Mouse (Mus musculus): Measurements from ENCODE around the gene Gm10160. TPM values are rescaled to one million over a fixed set of nuclear protein-coding genes. Genes with fewer than 3 reads are reported as not detected.
A peak's percentile ranks its signal among the peaks of the same experiment; 100 is the strongest.

Gm10160 gene
- total and polyA plus RNA-seq, 2 experiments from 2014 or later = not detected

GRCm38 (mm10) chr7:81850171-81850570, 5.4 kb downstream of the Gm10160 start:
- H3K36me3 ChIP-seq (ENCODE audit: insufficient read depth, low read length) = no peaks in the 10 kb centered on the region
- H3K27ac ChIP-seq = no peak overlapping the region
- no peak overlapping the region for H3K9ac ChIP-seq (replicated peaks; ENCODE audit: low read length)
- no peaks in the 10 kb centered on the region for H3K27me3 ChIP-seq (ENCODE audit: insufficient read depth, low read length)
- H3K4me3 ChIP-seq (ENCODE audit: low read length) = no peak overlapping the region
- H3K9me3 ChIP-seq (ENCODE audit: low read length) = no peaks in the 10 kb centered on the region
- TF ChIP-seq CTCF (IDR thresholded peaks at IDR 0.05; ENCODE audit: low read depth) = no peak
- no peak overlapping the region for H3K4me2 ChIP-seq (ENCODE audit: low read depth, low read length)
- 87% methylated on average over 6 of the region's 6 CpGs for WGBS
- DNase-seq (ENCODE audit: low spot score) (no peak), ATAC-seq (no peak)
- no peaks in the 10 kb centered on the region for H3K4me1 ChIP-seq (ENCODE audit: insufficient read depth, low read length)

- TF ChIP-seq CTCF (IDR thresholded peaks at IDR 0.05; ENCODE audit: low read depth) = no peak
- Histone ChIP-seq H3K4me1 (ENCODE audit: insufficient read depth, low read length) (no peaks in the 10 kb centered on the region), H3K4me2 (ENCODE audit: low read depth, low read length) (no peak overlapping the region), H3K27ac (no peak overlapping the region), H3K4me3 (ENCODE audit: low read length) (no peak overlapping the region), H3K9ac (replicated peaks; ENCODE audit: low read length) (no peak overlapping the region), H3K27me3 (ENCODE audit: insufficient read depth, low read length) (no peaks in the 10 kb centered on the region), H3K9me3 (ENCODE audit: low read length) (no peaks in the 10 kb centered on the region), H3K36me3 (ENCODE audit: insufficient read depth, low read length) (no peaks in the 10 kb centered on the region)
- 87% methylated on average over 7 of the region's 7 CpGs for WGBS
- ATAC-seq (no peak), DNase-seq (ENCODE audit: low spot score) (no peak)
Measured at GRCm38 (mm10) chr7:81849633-81850032, 6.0 kb downstream of the Gm10160 start.

GRCm38 (mm10) chr7:81849214-81849613, 6.4 kb downstream of the Gm10160 start:
- no peaks in the 10 kb centered on the region for H3K9me3 ChIP-seq (ENCODE audit: low read length)
- H3K36me3 ChIP-seq (ENCODE audit: insufficient read depth, low read length) = no peaks in the 10 kb centered on the region
- no peak overlapping the region for H3K4me2 ChIP-seq (ENCODE audit: low read depth, low read length)
- H3K9ac ChIP-seq (replicated peaks; ENCODE audit: low read length) = no peak overlapping the region
- ATAC-seq = no peak
- no peak overlapping the region for H3K4me3 ChIP-seq (ENCODE audit: low read length)
- H3K27me3 ChIP-seq (ENCODE audit: insufficient read depth, low read length) = no peaks in the 10 kb centered on the region
- H3K4me1 ChIP-seq (ENCODE audit: insufficient read depth, low read length) = no peaks in the 10 kb centered on the region
- WGBS = 86% methylated on average over 5 of the region's 5 CpGs
- no peak for TF ChIP-seq CTCF (IDR thresholded peaks at IDR 0.05; ENCODE audit: low read depth)
- H3K27ac ChIP-seq = no peak overlapping the region
- DNase-seq (ENCODE audit: low spot score) = no peak

GRCm38 (mm10) chr7:81847777-81848176, 7.8 kb downstream of the Gm10160 start:
- Histone ChIP-seq H3K36me3 (ENCODE audit: insufficient read depth, low read length) (no peaks in the 10 kb centered on the region), H3K4me2 (ENCODE audit: low read depth, low read length) (no peak overlapping the region), H3K9ac (replicated peaks; ENCODE audit: low read length) (no peak overlapping the region), H3K4me3 (ENCODE audit: low read length) (no peak overlapping the region), H3K4me1 (ENCODE audit: insufficient read depth, low read length) (no peaks in the 10 kb centered on the region), H3K27ac (no peak overlapping the region), H3K27me3 (ENCODE audit: insufficient read depth, low read length) (no peaks in the 10 kb centered on the region), H3K9me3 (ENCODE audit: low read length) (no peaks in the 10 kb centered on the region)
- peak; percentile 61 for DNase-seq (ENCODE audit: low spot score)
- 37% methylated on average over 4 of the region's 4 CpGs for WGBS
- no peak for TF ChIP-seq CTCF (IDR thresholded peaks at IDR 0.05; ENCODE audit: low read depth)
- ATAC-seq = peak; percentile 53; the same call in 1 of the 2 replicates

GRCm38 (mm10) chr7:81847010-81847409, 8.6 kb downstream of the Gm10160 start:
- ATAC-seq (peak; percentile 71), DNase-seq (ENCODE audit: low spot score) (peak; percentile 46)
- no peak overlapping the region for H3K9ac ChIP-seq (replicated peaks; ENCODE audit: low read length)
- H3K36me3 ChIP-seq (ENCODE audit: insufficient read depth, low read length) = no peaks in the 10 kb centered on the region
- H3K4me3 ChIP-seq (ENCODE audit: low read length) = no peak overlapping the region
- no peak overlapping the region for H3K27ac ChIP-seq
- H3K4me2 ChIP-seq (ENCODE audit: low read depth, low read length) = no peak overlapping the region
- H3K27me3 ChIP-seq (ENCODE audit: insufficient read depth, low read length) = no peaks in the 10 kb centered on the region
- H3K4me1 ChIP-seq (ENCODE audit: insufficient read depth, low read length) = no peaks in the 10 kb centered on the region
- H3K9me3 ChIP-seq (ENCODE audit: low read length) = no peaks in the 10 kb centered on the region
- no peak for TF ChIP-seq CTCF (IDR thresholded peaks at IDR 0.05; ENCODE audit: low read depth)
- WGBS = 47% methylated on average over 8 of the region's 8 CpGs

- Histone ChIP-seq H3K4me3 (ENCODE audit: low read length) (no peak overlapping the region), H3K9me3 (ENCODE audit: low read length) (no peaks in the 10 kb centered on the region), H3K27ac (no peak overlapping the region), H3K9ac (replicated peaks; ENCODE audit: low read length) (no peak overlapping the region), H3K4me1 (ENCODE audit: insufficient read depth, low read length) (peaks cover 1% of the 10 kb centered on the region; the same call in 1 of the 2 replicates), H3K36me3 (ENCODE audit: insufficient read depth, low read length) (no peaks in the 10 kb centered on the region), H3K27me3 (ENCODE audit: insufficient read depth, low read length) (no peaks in the 10 kb centered on the region), H3K4me2 (ENCODE audit: low read depth, low read length) (no peak overlapping the region)
- WGBS = 91% methylated on average over 8 of the region's 8 CpGs
- ATAC-seq (no peak), DNase-seq (ENCODE audit: low spot score) (no peak)
- no peak for TF ChIP-seq CTCF (IDR thresholded peaks at IDR 0.05; ENCODE audit: low read depth)
Measured at GRCm38 (mm10) chr7:81846008-81846407, 9.6 kb downstream of the Gm10160 start.

- Histone ChIP-seq H3K27me3 (ENCODE audit: insufficient read depth, low read length) (no peaks in the 10 kb centered on the region), H3K4me1 (ENCODE audit: insufficient read depth, low read length) (peaks cover 5% of the 10 kb centered on the region; the same call in 1 of the 2 replicates), H3K27ac (no peak overlapping the region), H3K9ac (replicated peaks; ENCODE audit: low read length) (no peak overlapping the region), H3K4me2 (ENCODE audit: low read depth, low read length) (no peak overlapping the region), H3K9me3 (ENCODE audit: low read length) (no peaks in the 10 kb centered on the region), H3K36me3 (ENCODE audit: insufficient read depth, low read length) (no peaks in the 10 kb centered on the region), H3K4me3 (ENCODE audit: low read length) (no peak overlapping the region)
- WGBS = 71% methylated on average over 3 of the region's 3 CpGs
- TF ChIP-seq CTCF (IDR thresholded peaks at IDR 0.05; ENCODE audit: low read depth) = no peak
- ATAC-seq (no peak), DNase-seq (ENCODE audit: low spot score) (no peak)
Measured at GRCm38 (mm10) chr7:81845313-81845712, 10.3 kb downstream of the Gm10160 start.
